Mouse (Mus musculus) liver, adult 2 months (tissue): Measurements from ENCODE around the gene Wnt10a. TPM values are rescaled to one million over a fixed set of nuclear protein-coding genes. Genes with fewer than 3 reads are reported as not detected.

Experiments used
- DNase-seq: peaks from one replicate; pipeline ENCODE4 v3.0.0-alpha.2; 2011; ENCODE audit warnings: low read depth, low spot score; ENCODE audit errors: extremely low read depth
- H3K27ac ChIP-seq: fragments of 200-500 bp; replicated peaks from 2 replicates; pipeline ENCODE4 v1.5.1; 2012; ENCODE audit warnings: low read depth, mild to moderate bottlenecking, control low read depth, inconsistent platforms, low read length; ENCODE audit not compliant: insufficient read depth
- H3K27me3 ChIP-seq: fragments of 200-500 bp; 2 replicates; pipeline ENCODE4 v1.6.1; 2012; ENCODE audit warnings: mild to moderate bottlenecking, moderate library complexity, low read length, inconsistent platforms; ENCODE audit not compliant: control insufficient read depth, insufficient read depth
- H3K36me3 ChIP-seq: fragments of 200-500 bp; 2 replicates; pipeline ENCODE4 v1.6.1; 2012; ENCODE audit warnings: low read length, inconsistent platforms; ENCODE audit not compliant: control insufficient read depth, insufficient read depth
- H3K4me1 ChIP-seq: fragments of 200-500 bp; 2 replicates; pipeline ENCODE4 v1.6.1; 2011; ENCODE audit warnings: low read length; ENCODE audit not compliant: control insufficient read depth, insufficient read depth
- H3K4me3 ChIP-seq: fragments of 200-500 bp; 2 replicates; pipeline ENCODE4 v1.5.1; 2011; ENCODE audit warnings: low read depth, mild to moderate bottlenecking, control low read depth, low read length, moderate library complexity; ENCODE audit not compliant: insufficient read depth
- H3K79me2 ChIP-seq: fragments of 200-500 bp; 2 replicates; pipeline ENCODE4 v1.6.1; 2012; ENCODE audit warnings: inconsistent platforms, mild to moderate bottlenecking, low read length, moderate library complexity; ENCODE audit not compliant: control insufficient read depth, insufficient read depth
- H3K9ac ChIP-seq: fragments of 200-500 bp; 2 replicates; pipeline ENCODE4 v1.6.1; 2012; ENCODE audit warnings: low read depth, mild to moderate bottlenecking, control low read depth, inconsistent platforms, low read length
- CTCF ChIP-seq: fragments of 200-500 bp; IDR thresholded peaks from 2 replicates; pipeline ENCODE4 v1.5.1; 2011; ENCODE audit warnings: low read depth, low read length, control low read depth
- POLR2A ChIP-seq: fragments of 200-500 bp; IDR thresholded peaks from 2 replicates; pipeline ENCODE4 v1.6.1; 2011; ENCODE audit warnings: low read length, control low read depth; ENCODE audit not compliant: insufficient read depth; ENCODE audit errors: extremely low read depth
- WGBS: fragments of 180-500 bp; shearing (Covaris S2); methylation state at CpG from one replicate; pipeline ENCODE4 v1.1.7; 2018; 5-methylcytosine and 5-hydroxymethylcytosine counted together
- polyA plus RNA-seq: library from polyadenylated mRNA; depleted of rRNA; stranded (reverse); fragments of >200 nt; gene quantifications from 2 replicates; pipeline ENCODE4 v1.2.3, GENCODE M21; 2012
- total RNA-seq: library from RNA; depleted of rRNA; stranded (reverse); fragments of >200 nt; gene quantifications from 2 replicates; pipeline ENCODE4 v1.2.3, GENCODE M21; 2014

Gene Wnt10a
- total and polyA plus RNA-seq, 2 experiments, result not detected

- Histone ChIP-seq H3K79me2 (no peaks in the 10 kb centered on the region), H3K9ac (no peak overlapping the region), H3K4me3 (no peak overlapping the region), H3K27ac (no peak overlapping the region), H3K36me3 (no peaks in the 10 kb centered on the region), H3K27me3 (peaks cover 15% of the 10 kb centered on the region), H3K4me1 (peaks cover 3% of the 10 kb centered on the region; the same call in 1 of the 2 replicates)
- TF ChIP-seq CTCF, result peak; percentile 37
- no peak for TF ChIP-seq POLR2A
- WGBS, result 24% methylated on average over 5 of the region's 5 CpGs
- no peak for DNase-seq
These were observed 15.5 kb upstream of the Wnt10a start for GRCm38 (mm10) chr1:74775816-74776215.

- DNase-seq, result no peak
- no peak overlapping the region for H3K9ac ChIP-seq
- WGBS, result 45% methylated on average over 3 of the region's 3 CpGs
- no peaks in the 10 kb centered on the region for H3K79me2 ChIP-seq
- H3K27ac ChIP-seq, result no peak overlapping the region
- H3K4me1 ChIP-seq, result peaks cover under 1% of the 10 kb centered on the region; the same call in 1 of the 2 replicates
- TF ChIP-seq POLR2A, result no peak
- TF ChIP-seq CTCF, result no peak
- no peak overlapping the region for H3K4me3 ChIP-seq
- no peaks in the 10 kb centered on the region for H3K36me3 ChIP-seq
- H3K27me3 ChIP-seq, result peaks cover 5% of the 10 kb centered on the region
These were observed 12.3 kb upstream of the Wnt10a start for GRCm38 (mm10) chr1:74778934-74779486.

- Histone ChIP-seq H3K4me1 (peaks cover 4% of the 10 kb centered on the region; the same call in 1 of the 2 replicates), H3K79me2 (no peaks in the 10 kb centered on the region), H3K27me3 (peaks cover 9% of the 10 kb centered on the region), H3K4me3 (no peak overlapping the region), H3K9ac (no peak overlapping the region), H3K36me3 (no peaks in the 10 kb centered on the region), H3K27ac (no peak overlapping the region)
- WGBS, result 35% methylated on average over 14 of the region's 14 CpGs
- DNase-seq, result no peak
- TF ChIP-seq CTCF, result no peak
These were observed 9.3 kb upstream of the Wnt10a start for GRCm38 (mm10) chr1:74782045-74782444.

GRCm38 (mm10) chr1:74783554-74783953 is 7.8 kb upstream of the Wnt10a start:
- 12% methylated on average over 13 of the region's 13 CpGs for WGBS
- H3K27me3 ChIP-seq, result peaks cover 11% of the 10 kb centered on the region
- no peak overlapping the region for H3K9ac ChIP-seq
- no peak for DNase-seq
- H3K4me3 ChIP-seq, result no peak overlapping the region
- H3K36me3 ChIP-seq, result no peaks in the 10 kb centered on the region
- no peak for TF ChIP-seq POLR2A
- no peak for TF ChIP-seq CTCF
- H3K4me1 ChIP-seq, result peaks cover 4% of the 10 kb centered on the region; the same call in 1 of the 2 replicates
- H3K27ac ChIP-seq, result no peak overlapping the region
- no peaks in the 10 kb centered on the region for H3K79me2 ChIP-seq

- H3K4me1 ChIP-seq, result peaks cover 4% of the 10 kb centered on the region; the same call in 1 of the 2 replicates
- H3K36me3 ChIP-seq, result no peaks in the 10 kb centered on the region
- no peak overlapping the region for H3K27ac ChIP-seq
- peaks cover 14% of the 10 kb centered on the region for H3K27me3 ChIP-seq
- peak; percentile 68 for TF ChIP-seq CTCF
- TF ChIP-seq POLR2A, result no peak
- no peaks in the 10 kb centered on the region for H3K79me2 ChIP-seq
- H3K9ac ChIP-seq, result peak overlapping the region; percentile 24
- 2% methylated on average over 67 of the region's 67 CpGs for WGBS
- H3K4me3 ChIP-seq, result peak overlapping the region; percentile 55; the same call in 1 of the 2 replicates
- peak; percentile 33 for DNase-seq
These were observed 7.1 kb upstream of the Wnt10a start for GRCm38 (mm10) chr1:74784041-74784759.

GRCm38 (mm10) chr1:74787846-74788245 is 3.5 kb upstream of the Wnt10a start:
- Histone ChIP-seq H3K4me1 (peaks cover 4% of the 10 kb centered on the region; the same call in 1 of the 2 replicates), H3K9ac (no peak overlapping the region), H3K27ac (no peak overlapping the region), H3K36me3 (no peaks in the 10 kb centered on the region), H3K79me2 (no peaks in the 10 kb centered on the region), H3K27me3 (peaks cover 31% of the 10 kb centered on the region), H3K4me3 (no peak overlapping the region)
- peak; percentile 41 for DNase-seq
- 9% methylated on average over 7 of the region's 7 CpGs for WGBS
- TF ChIP-seq CTCF, result peak; percentile 66
- TF ChIP-seq POLR2A, result no peak
